Mouse (Mus musculus) spleen, adult 12 weeks (tissue): ENCODE results near the gene Serpinb6a.
A peak's percentile ranks its signal among the peaks of the same experiment; 100 is the strongest.
"Not testable (repeated sequence)": the region's sequence is repeated elsewhere in the genome, so short reads cannot be mapped to it uniquely, and the experiment has no call there.

ENCODE experiments used
- DNase-seq: peaks from one replicate; pipeline ENCODE4 v3.0.0; 2022; ENCODE audit warnings: low spot score

Serpinb6a gene

DNA sequence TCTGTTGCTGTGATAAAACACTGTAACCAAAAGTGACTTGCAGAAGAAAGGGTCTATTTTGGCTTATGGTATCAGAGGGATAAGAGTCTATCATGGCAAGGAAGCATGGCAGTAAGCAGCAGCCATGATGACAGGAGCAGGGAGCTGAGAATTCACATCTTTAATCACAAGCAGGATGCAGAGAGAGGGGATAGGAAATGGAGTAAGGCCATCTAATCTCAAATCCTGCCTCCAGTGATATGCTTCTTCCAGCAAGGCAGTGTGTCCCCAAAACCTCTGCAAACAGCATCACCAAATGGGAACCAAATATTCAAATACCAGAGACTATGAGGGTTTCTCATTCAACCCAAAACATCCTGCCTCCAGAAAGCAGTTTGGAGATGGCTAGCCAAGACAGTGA lies 36.0 kb downstream of the Serpinb6a start:
- DNase-seq: no peak

DNA sequence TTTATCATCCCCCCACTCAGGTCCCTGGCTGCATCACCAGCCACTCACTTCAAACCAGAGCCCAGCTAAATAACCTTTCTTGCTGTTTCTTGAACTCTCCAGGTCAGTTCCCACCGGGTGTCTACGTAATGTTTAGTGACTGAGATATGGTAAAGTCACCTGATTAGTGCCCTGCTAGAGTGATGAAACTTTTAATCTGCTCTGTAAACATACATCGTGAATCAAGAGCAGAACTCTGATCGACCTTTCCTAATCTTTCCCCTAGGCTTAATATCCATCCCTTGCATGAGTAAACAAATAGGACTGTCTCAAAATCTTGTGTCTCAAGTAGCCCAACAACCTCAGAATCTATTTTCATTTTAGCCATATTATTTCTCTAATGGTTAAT lies 36.6 kb downstream of the Serpinb6a start:
- no peak for DNase-seq

DNA sequence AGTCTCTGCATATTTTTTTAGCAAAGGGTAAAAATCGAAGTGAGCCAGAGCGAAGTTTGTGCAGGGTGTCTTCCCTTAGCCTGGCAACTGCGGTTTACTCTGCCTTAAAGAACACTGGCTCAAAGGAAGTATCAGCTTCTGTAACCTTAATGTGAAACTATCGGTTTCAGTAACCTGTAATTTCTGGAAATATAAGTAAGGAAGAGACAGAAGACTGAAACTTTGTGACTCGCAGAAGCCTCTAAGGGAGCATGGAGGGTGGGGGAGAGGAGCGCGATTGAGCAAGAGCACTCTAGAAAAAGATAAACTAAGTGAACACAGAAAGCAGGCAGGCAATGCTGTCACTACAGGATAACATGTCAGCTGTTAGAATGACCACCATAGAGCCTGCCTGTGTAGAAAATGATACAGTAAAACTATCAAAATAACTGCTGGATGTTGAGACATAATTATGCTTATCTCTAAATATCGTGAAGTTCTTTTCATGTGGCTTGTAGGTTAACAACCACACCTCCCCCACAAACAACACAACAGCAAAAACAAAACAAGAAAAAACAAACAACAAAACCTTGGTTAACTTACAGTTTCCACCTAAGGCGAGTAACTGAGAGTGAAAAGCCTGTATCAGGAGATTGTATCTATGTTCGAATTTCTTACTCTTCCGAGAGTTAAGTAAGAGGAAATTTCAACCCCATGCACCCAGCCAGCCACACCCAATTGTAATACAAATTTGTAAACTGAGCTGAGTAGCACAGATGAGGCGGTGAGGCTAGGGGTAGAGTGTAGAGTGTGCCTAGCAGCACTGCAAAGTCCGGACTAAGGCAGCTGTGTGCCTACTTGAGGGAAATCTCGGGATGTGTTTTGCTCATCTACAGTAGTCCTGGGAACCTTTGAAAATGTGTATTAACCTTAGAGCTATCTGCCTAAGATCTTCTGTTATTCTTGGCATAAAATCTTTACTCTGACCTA lies 37.3 kb downstream of the Serpinb6a start:
- no peak for DNase-seq

DNA sequence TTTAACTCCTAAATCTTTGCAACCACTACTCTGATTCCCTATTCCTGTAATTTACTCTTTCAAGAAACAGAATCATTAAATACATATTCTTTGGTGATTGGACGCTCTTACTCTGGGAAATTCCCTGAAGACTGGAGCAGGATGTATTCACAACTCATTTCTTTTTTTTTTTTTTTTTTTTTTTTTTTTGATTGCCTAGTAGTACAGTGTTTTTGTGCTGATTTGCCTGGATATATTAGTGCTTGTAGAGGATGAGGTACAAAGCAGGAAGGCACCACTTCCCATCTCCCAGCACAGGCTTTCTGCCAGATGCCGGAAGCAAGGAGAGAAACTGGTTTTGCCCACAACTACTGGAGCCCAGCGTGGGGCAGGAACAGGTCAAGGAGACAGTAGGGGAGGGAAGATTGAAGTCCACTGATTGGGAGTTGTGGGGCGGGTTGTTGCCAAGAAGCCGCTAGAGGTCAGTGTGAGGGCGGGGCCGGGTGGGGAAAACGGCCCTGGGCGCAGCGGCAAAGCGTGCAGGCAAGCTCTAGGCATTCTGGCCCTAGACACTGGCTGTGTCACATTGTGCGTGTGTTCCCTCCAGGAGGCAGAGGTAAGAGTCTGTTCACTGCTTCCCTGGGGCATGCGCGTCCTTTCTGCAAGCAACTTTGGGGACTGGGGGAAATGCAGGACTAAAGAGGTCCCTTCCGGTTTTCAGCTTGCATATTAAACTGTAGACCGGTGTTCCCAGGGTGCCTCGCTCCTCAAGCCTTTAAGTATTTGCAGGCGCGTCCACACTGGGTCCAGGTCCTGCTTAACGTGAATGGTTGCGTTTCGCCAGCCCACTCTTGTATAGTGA lies 38.2 kb downstream of the Serpinb6a start, which contains the start of gene Nqo2:
TSS of gene Nqo2 (plus strand) at position 482 of the 841 bp plus-strand sequence.
- peak; percentile 36 for DNase-seq

DNA sequence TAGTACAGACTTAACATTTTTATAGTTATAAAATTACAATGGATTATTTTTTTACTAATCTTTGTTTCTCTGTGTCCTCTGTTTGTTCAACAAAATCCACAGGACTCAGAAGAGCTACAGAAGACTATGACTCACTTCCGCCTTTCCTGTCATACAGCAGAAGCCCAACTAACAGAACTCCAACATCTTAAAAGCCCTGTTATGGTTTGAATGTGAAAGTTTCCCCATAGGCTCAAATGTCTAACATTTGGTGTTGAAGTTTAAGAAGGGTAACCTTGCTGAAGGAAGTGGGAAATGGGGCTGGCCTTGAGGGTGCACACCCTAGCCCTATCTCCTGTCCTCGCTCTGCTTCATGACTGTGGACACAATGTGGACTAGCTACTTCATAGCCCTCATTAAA lies 42.8 kb downstream of the Serpinb6a start:
- no peak for DNase-seq

DNA sequence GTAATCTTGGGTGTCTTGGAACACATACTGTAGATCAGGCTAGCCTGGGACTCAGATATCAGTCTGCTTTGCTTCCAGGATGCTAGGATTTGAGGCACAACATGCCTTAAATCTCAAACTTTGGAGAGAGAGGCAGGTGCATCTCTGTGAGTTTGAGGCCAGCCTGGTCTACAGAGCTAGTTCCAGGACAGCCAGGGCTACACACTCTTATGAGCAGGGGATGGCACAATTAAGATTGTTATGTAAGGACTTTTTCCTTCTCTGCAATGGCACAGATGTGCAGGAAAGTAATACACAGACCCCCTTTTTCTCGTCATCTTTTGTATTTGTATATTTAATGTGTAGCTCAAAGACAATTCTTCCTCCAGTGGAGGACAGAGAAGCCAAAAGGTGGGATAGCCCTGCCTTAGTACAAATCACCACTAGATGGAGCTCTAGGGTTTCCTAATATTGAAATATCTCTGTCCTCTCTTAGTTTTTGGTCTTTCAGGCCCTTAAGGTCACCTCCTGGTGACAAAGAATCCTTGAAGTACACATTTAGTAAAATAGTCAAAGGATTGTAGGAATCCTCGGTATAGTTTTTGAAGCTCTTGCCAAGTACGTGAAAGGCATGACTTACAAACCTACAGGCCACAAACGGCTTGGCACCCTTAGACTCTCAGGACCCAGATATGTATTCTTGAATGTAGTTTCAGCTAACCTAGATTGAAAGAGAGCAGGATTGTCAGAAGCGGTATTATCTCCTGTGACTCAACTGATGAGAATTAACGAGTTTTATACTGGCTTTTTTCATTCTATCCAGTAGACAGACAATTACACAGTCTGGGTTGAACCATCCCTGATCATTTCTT lies 45.8 kb downstream of the Serpinb6a start:
- DNase-seq: no peak

DNA sequence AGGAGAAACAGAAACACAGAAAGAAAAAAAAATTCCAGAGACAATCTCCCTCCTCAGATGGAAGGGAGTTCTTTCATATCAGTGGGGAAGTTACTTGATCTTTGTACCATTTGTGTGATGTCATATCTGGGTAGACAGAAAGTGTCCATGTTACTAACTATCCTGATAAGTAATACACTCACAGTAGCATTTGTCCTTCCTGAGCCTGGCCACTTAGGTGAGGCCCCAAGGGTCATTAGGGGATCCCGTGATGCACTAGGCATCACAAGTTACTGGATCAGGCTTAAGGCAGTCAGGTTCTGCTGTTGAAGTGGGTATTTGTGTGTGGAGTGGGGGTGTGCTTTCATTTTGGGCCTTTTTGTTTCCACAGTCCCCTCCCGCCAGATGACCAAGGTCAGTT lies 49.6 kb downstream of the Serpinb6a start:
- DNase-seq: no peak

DNA sequence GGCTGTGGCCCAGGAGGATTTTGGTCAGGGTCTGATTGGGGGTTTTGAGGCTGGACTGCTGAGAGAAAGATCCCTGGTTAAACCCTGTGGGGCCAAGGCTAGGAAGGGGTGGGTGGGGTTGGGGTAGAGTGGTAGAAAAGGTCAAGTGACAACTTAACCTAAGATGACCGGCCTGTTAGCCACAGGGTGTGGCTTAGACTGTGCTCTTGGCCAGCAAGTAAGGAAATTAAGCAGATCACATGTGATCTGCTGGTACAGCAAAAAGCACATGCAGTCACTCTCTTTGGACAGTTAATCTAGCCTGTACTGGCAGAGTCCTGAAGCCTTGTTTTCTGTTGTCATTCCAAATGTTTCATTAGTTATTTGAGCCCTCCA lies 50.5 kb downstream of the Serpinb6a start:
- no peak for DNase-seq

DNA sequence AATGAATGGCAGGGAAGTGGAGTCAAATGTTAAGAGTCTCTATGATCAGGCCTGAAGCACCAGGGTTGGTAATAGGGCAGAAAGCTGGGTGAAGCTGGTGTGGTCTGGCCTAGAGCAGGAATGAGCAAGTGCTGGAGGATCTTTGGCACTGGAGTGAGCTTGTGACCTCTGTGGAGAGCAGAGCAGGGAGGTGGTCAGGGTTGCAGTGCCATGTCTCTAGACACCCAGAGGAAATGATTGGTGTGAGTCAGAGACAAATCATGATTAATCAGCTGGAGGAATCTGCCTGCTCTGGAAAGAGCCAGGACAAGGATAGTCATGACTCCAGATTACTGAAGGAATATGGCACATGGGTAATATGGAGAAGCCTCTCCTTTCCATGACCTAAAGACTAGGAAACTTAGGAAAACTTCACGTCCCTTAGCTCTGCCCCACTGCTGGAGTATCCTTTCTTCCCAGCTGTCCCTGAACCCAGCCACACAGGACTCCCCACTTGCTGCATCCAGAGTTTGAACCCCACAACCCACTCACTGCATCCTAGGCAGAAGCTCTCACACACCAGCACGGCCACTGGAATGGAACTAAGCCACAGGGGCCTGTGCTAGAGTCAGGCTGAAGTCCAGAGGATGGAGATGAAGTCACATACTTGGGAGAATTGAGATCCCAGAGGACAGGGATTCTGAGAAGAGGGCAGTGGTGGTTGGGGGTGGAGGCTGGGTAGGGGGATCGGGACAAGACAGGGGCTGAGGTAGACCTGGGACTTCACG lies 51.1 kb downstream of the Serpinb6a start:
- no peak for DNase-seq

DNA sequence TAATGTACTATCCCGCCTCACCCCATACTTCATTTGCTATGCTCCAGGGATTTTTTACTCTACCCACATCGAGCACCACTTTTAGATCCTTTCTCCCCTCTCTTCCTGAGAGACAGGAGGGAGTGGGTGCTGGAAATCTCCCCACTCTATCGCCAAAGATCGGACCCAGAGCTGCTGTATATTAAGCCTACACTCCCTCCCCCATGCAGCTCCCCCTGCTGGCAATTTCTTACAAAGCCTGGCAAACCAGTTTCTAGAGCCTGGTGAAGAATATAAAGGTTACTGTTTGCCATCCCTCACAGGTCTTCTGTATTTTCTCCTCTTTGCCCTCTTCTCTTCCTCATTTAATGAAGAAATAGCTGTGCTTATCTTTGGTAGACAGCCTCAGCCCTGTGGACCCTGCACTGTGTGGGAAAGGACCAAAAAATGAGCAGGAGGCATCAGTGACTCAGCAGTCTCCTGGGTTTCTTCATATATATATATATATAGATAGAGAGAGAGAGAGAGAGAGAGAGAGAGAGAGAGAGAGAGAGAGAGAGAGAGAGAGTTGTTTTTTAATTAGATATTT lies 60.3 kb downstream of the Serpinb6a start:
- no peak for DNase-seq

DNA sequence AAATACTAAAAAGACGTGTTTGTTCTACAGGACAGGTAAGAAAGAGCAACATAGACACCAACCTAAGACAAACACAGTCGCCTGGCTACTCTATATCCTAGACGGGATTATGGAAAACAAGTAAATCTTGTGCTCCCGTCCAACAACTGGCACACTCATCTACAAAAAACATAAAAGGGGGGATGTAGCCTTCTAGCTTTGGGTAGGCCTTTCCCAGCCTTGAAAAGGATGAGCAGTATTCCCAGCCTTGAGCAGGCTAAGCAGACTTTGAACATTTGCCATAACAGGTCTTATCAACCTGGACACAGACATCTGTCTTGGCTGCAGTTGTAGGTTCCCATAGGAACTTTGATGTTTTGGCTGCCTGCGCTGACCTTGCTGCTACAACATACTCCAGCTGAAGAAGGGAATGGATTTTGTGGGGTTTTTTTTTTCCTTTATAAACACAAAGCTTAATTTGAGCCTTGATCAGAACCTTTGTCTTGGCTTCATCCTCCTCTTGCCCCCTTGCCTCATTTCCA lies 61.2 kb downstream of the Serpinb6a start:
- no peak for DNase-seq

DNA sequence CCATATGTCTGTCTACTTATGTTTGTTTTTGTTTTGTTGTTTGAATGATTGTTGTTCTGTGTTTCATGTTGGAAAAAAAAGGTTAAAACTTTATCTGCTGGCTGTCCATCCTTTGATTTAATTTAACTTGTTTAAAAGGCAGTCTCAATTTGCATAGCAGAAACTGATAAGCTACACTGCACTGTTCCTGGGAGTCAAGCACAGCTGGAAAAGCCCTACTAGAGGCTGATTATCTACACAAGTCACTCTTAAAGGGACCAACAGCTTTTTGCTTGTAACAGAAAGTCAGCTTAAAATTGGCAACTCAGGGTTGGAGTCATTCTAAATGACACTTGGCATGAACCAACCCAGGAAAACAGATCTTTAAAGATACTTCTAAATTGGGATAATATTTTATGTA lies 65.0 kb downstream of the Serpinb6a start:
- not testable (repeated sequence) for DNase-seq

DNA sequence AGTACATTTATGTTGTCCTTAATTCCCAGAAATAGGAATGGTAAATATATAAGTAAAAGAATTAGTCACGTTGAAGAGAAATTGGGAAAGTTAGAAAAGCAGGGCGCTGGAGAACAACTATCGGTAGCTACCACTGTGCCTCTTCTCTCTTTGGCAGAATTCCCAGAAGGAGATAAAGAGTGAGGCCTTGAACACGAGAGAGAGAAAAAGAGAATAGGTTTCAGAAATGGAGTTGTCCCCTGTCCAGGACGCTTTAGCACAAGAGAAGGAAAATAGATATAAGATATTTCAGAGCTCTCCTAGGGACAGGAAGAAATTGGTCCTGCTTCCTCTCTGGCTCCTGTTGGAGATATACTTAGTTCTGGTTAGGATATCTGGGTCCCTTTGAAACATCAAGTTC lies 65.4 kb downstream of the Serpinb6a start:
- DNase-seq: no peak

DNA sequence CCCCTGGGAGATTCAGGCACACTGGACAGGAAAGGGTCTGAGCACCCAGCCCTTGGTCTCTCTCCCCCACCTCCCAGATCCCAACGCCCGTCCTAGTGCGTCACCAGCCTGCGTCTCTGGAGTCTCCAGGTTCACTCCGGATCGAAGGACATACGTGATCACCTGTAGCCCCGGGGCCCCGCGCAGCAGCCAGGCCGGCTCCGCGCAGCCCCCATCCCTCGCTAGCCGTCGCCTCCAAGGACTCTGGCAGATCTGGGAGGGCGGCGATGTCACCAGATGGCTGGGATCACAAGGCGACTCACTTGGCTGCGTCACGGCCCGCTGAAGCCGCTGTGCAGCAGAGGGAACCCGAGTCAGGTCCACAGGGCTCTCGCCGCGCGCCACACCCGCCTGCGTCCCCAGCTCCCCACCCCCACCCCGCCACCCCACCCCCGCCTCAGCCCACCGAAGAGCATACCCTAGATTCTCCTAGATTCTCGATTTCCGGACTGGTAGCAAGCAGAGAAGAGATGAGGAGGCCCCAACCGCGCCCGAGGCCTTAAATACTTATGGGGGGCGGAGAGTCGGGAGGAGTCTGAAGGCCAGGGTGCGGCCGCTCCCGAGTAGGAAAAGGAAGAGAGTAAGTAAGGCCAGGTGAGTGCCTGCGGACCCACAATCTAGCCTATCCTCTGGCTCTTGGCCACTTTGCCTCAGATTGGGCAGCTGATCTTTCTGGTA lies 67.0 kb downstream of the Serpinb6a start:
- no peak for DNase-seq

DNA sequence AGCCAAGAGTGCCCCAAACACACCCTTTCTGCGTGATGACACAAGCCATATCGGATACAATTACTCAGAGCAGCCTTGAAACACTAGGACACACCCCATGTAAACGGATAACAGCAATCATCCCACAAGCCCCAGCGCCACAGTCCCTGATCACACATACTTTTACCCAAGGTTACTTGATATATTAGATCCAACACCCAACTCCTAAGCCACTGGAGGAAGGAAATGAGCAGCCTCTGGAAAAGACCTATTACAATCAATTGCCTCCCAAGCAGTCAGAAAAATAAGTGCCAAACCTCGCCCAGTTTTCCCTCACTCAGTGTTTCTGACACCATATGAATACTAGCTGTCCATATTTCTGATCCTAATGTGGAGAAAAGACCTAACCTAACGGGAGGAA lies 67.9 kb downstream of the Serpinb6a start:
- no peak for DNase-seq

DNA sequence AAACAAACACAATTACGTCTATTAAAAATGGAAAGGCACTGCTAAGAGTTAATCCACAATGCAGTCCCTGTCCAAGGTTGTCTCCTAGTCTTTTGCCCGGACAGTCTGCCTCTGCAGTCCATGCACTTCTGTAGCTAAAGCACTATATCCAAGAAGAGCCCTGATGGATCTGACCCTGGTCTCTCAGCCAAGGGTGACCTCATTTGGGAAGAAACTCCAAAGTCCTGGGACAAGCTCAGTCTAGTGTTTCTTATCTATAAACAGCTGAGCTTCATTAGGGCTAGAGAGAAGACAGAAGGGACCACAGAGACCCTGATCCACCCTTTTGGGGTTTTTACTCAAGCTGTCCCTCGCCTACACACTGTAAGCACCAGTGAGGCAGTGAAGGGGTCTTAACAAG lies 71.7 kb downstream of the Serpinb6a start:
- no peak for DNase-seq

DNA sequence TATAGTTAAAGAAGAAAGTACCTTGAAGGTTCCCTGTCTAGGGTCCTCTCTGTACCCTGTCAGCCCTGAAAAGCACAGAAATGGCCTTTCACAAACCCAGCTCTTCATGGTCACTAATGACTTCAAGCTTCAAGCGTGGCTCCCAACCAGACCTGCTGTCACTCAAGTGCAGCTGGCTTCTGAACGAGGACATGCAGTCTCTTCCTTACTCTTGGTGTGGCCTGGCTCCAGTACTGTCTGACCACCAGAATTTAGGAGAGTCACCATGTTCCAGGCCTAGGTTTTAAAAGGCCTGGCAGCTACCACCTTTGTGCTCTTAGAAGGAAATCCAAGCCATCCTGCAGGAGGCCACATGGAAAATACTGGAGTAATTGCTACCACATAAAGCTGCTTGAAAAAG lies 72.3 kb downstream of the Serpinb6a start:
- no peak for DNase-seq

DNA sequence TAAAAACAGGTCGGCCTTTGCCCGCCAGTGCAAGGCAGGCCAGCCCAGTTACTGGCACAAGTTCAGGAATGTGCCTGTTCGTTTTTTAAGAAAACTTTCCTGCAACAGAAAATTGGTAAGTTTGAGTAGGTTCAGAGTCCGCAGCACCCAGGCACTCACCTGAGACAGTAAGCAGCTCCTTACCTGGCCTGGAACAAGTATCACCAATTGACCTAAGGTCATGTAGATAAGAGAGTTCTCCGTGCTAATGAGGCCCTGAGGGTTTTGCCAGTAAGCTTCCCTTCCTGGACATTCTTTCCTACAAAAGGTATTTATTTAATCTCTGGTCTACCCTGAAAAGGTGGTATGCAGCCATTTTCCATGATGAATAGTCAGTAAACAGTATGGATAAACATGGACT lies 80.9 kb downstream of the Serpinb6a start:
- DNase-seq: no peak

DNA sequence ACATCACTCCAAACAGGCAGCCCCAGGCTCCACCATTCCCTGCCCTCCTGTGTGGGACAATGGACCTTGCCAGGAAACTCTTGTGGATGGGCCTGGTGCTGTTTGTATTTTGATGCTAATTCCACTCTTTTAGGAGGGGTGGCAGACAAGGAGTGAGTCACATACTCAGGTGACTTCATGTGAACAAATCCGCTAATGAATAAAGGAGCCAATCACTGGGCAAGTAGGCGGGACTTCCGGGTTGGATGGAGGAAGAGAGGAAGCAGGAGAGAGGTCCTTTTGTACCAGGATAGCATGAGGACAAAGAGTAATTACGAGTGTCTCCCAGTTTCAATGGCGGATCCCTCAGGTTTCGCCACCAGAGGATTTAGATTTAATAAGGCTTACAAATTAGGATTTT lies 81.6 kb downstream of the Serpinb6a start:
- DNase-seq: no peak

DNA sequence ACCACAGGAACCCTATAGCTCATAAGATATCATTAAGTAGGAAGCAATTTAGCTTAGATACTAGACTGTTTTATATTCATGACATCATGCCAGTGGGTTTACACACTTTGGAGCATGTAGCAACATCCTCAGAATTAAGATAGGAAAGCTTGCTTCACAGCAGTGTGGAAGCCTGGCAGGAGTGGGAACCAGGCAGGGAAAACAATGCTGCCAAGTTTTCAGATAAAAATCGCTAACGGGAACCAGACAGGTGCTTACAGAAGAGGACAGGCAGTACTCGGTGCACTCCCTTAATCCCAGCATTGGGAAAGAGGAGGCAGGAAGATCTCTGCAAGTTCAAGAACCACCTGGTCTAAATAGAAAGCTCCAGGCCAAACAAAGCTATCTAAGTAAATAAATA lies 95.8 kb downstream of the Serpinb6a start:
- no peak for DNase-seq
